Mouse (Mus musculus) heart, adult 18-20 months (tissue): ENCODE data around the gene Hist1h2ap. TPM values are rescaled to one million over a fixed set of nuclear protein-coding genes. Genes with fewer than 3 reads are reported as not detected.
"Not testable (repeated sequence)": the region's sequence is repeated elsewhere in the genome, so short reads cannot be mapped to it uniquely, and the experiment has no call there.

ENCODE experiments used
- DNase-seq, 2 experiments: peaks; one replicate each; pipeline ENCODE4 v3.0.0; 2021 to 2022; ENCODE audit warnings: mixed read lengths in 1 of 2
- microRNA-seq, 2 experiments: library from miRNA; unstranded; fragments of <30 nt; microRNA quantifications; one replicate each; pipeline ENCODE4 v1.2.0; 2022
- total RNA-seq, 2 experiments: library from RNA; stranded (reverse); gene quantifications; 2 replicates each; pipeline ENCODE4 v1.2.3; 2021

Gene Hist1h2ap
- total RNA-seq, 2 experiments from 2014 or later = 11.6 to 12.2 TPM

- DNase-seq = not testable (repeated sequence)
Measured at GRCm38 (mm10) chr13:21810073-21810472, 23.2 kb downstream of the Hist1h2ap start, which contains the start of the genes Hist1h2bq and Hist1h2ao. TSS of gene Hist1h2bq (minus strand) at chr13:21810197. TSS of gene Hist1h2ao (plus strand) at chr13:21810465.

- DNase-seq = not testable (repeated sequence)
Measured at GRCm38 (mm10) chr13:21803058-21803457, 30.2 kb downstream of the Hist1h2ap start.

GRCm38 (mm10) chr13:21797163-21797562 is 36.1 kb downstream of the Hist1h2ap start:
- DNase-seq = not testable (repeated sequence)

GRCm38 (mm10) chr13:21795584-21795983 is 37.7 kb downstream of the Hist1h2ap start:
- no peak for DNase-seq

- DNase-seq = no peak
Measured at GRCm38 (mm10) chr13:21790601-21791283, 42.6 kb downstream of the Hist1h2ap start.

GRCm38 (mm10) chr13:21789925-21790324 is 43.4 kb downstream of the Hist1h2ap start:
- DNase-seq = no peak

GRCm38 (mm10) chr13:21787760-21788593 is 45.3 kb downstream of the Hist1h2ap start:
- DNase-seq = no peak

GRCm38 (mm10) chr13:21786899-21787629 is 46.2 kb downstream of the Hist1h2ap start, which contains the start of the genes Hist1h2an and Hist1h2bp:
TSS of gene Hist1h2an (minus strand) at chr13:21787218.
TSS of gene Hist1h2bp (plus strand) at chr13:21787461.
- peak; percentile 92 to 93 for DNase-seq

GRCm38 (mm10) chr13:21786189-21786898 is 47.0 kb downstream of the Hist1h2ap start:
- no peak for DNase-seq

- no peak for DNase-seq
Measured at GRCm38 (mm10) chr13:21784311-21784710, 49.0 kb downstream of the Hist1h2ap start.

- peak in 1 of 2 experiments; percentile 44 for DNase-seq
Measured at GRCm38 (mm10) chr13:21783734-21784161, 49.6 kb downstream of the Hist1h2ap start.

- DNase-seq = peak; percentile 74 to 75
Measured at GRCm38 (mm10) chr13:21783255-21783617, 50.1 kb downstream of the Hist1h2ap start, which contains the start of gene Hist1h3i. TSS of gene Hist1h3i (minus strand) at chr13:21783370.

Small RNA genes within 50 kb of the gene (microRNA-seq; reads per million reads assigned to microRNA genes)
- gene Gm19658 (0 reads per million in 2 experiments), gene Gm44346 (0 reads per million in 2 experiments), gene Gm44466 (0 reads per million in 2 experiments)

Other genes with a start within 250 kb of the Hist1h2ap start
- gene Olfr1362, start 219.5 kb downstream of the Hist1h2ap start, total RNA-seq = not detected
- not detected for gene Olfr11, start 191.0 kb downstream of the Hist1h2ap start, total RNA-seq
- gene Olfr1361, start 170.1 kb downstream of the Hist1h2ap start, total RNA-seq = not detected
- not detected for gene Olfr1360, start 156.1 kb downstream of the Hist1h2ap start, total RNA-seq
- gene Olfr1359, start 135.4 kb downstream of the Hist1h2ap start, total RNA-seq = not detected
- 10 to 100 TPM in 1 of 2 experiments, 1 to 10 TPM in 1; 7.7 to 11.5 TPM for gene Hist1h2bl, start 117.4 kb downstream of the Hist1h2ap start, total RNA-seq
- gene Hist1h2ai, start 117.1 kb downstream of the Hist1h2ap start, total RNA-seq = 10 to 100 TPM in 1 of 2 experiments, 1 to 10 TPM in 1; 4.0 to 15.4 TPM
- gene Hist1h3h, start 115.8 kb downstream of the Hist1h2ap start, total RNA-seq = 10 to 100 TPM; 11.0 to 14.3 TPM
- 1 to 10 TPM; 2.0 to 3.6 TPM for gene Hist1h2bm, start 111.5 kb downstream of the Hist1h2ap start, total RNA-seq
- 1 to 10 TPM; 1.9 to 3.4 TPM for gene Hist1h4j, start 98.4 kb downstream of the Hist1h2ap start, total RNA-seq
- gene Hist1h4k, start 83.0 kb downstream of the Hist1h2ap start, total RNA-seq = 10 to 100 TPM; 39.5 to 45.0 TPM
- gene Hist1h2ak, start 79.7 kb downstream of the Hist1h2ap start, total RNA-seq = 1 to 10 TPM; 2.5 to 4.6 TPM
- gene Hist1h2bn, start 79.4 kb downstream of the Hist1h2ap start, total RNA-seq = 1 to 10 TPM; 4.3 to 4.8 TPM
- 1 to 10 TPM; 3.5 to 4.0 TPM for gene Hist1h1b, start 52.9 kb downstream of the Hist1h2ap start, total RNA-seq
- 10 to 100 TPM; 10.2 to 11.2 TPM for gene Hist1h3i, start 50.1 kb downstream of the Hist1h2ap start, total RNA-seq
- 1 to 10 TPM; 1.0 to 5.3 TPM for gene Hist1h2an, start 46.3 kb downstream of the Hist1h2ap start, total RNA-seq
- gene Hist1h2bp, start 46.0 kb downstream of the Hist1h2ap start, total RNA-seq = 1 to 10 TPM; 3.3 to 4.2 TPM
- gene Hist1h2bq, start 23.3 kb downstream of the Hist1h2ap start, total RNA-seq = 10 to 100 TPM; 27.9 to 31.1 TPM
- gene Hist1h2ao, start 23.0 kb downstream of the Hist1h2ap start, total RNA-seq = 1 to 10 TPM in 1 of 2 experiments, not detected in 1; 1.4 TPM
- gene Hist1h4m, start 21.8 kb downstream of the Hist1h2ap start, total RNA-seq = 10 to 100 TPM; 41.7 to 58.7 TPM
- 1 to 10 TPM; 4.7 to 9.4 TPM for gene Hist1h4n, start 1.3 kb downstream of the Hist1h2ap start, total RNA-seq
- 10 to 100 TPM; 28.3 to 30.7 TPM for gene Hist1h2br, start 236 bp upstream of the Hist1h2ap start, total RNA-seq
- gene Zfp184, start 111.6 kb upstream of the Hist1h2ap start, total RNA-seq = 1 to 10 TPM in 1 of 2 experiments, under 1 TPM in 1; 0.67 to 1.3 TPM
- gene Pom121l2, start 147.7 kb upstream of the Hist1h2ap start, total RNA-seq = not detected
- gene Prss16, start 176.2 kb upstream of the Hist1h2ap start, total RNA-seq = not detected
- gene Hist1h2ah, start 202.1 kb upstream of the Hist1h2ap start, total RNA-seq = 10 to 100 TPM; 10.9 to 12.6 TPM
- 10 to 100 TPM; 15.2 to 16.5 TPM for gene Hist1h2bk, start 202.4 kb upstream of the Hist1h2ap start, total RNA-seq
- gene Hist1h4i, start 207.9 kb upstream of the Hist1h2ap start, total RNA-seq = 10 to 100 TPM; 15.0 to 20.2 TPM
- 10 to 100 TPM in 1 of 2 experiments, 1 to 10 TPM in 1; 7.7 to 10.8 TPM for gene Hist1h2ag, start 209.4 kb upstream of the Hist1h2ap start, total RNA-seq
- 1 to 10 TPM; 2.8 to 6.2 TPM for gene Hist1h2bj, start 209.7 kb upstream of the Hist1h2ap start, total RNA-seq